Mouse (Mus musculus): ENCODE results near the gene Sirt7.

Gene Sirt7

GRCm38 (mm10) chr11:120641255-120641654, 16.2 kb upstream of the Sirt7 start:
- CTCF ChIA-PET, result no interaction called here

DNA sequence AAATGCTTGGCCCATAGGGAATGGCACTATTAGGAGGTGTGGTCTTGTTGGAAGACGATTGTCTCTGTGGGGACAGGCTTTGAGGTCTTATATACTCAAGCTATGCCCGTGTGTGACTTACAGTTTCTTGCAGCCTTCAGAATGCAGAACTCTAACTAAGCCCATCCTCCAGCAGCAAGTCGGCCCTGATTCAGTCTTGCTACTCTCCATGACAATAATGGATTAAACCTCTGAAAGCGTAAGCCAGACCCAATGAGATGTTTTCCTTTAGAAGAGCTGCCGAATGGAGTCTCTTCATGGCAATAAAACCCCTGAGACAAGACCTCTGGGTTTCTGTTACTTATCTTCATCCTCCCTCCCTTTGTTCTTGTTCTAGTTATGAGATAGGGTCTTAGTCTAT, 9.8 kb upstream of the Sirt7 start:
- CTCF ChIA-PET, result no interaction called here

GRCm38 (mm10) chr11:120633520-120634343, 8.7 kb upstream of the Sirt7 start, which contains the start of gene Mafg:
Gene Mafg, minus strand, starts transcription at chr11:120633600.
- CTCF ChIA-PET, result interaction anchor here (0.6 kb wide), 1 partner anchor 36 kb away, joined by 3 read pairs; the partner anchor contains the start of genes Alyref and Anapc11

GRCm38 (mm10) chr11:120632559-120633519, 7.8 kb upstream of the Sirt7 start:
- CTCF ChIA-PET, result no interaction called here

DNA sequence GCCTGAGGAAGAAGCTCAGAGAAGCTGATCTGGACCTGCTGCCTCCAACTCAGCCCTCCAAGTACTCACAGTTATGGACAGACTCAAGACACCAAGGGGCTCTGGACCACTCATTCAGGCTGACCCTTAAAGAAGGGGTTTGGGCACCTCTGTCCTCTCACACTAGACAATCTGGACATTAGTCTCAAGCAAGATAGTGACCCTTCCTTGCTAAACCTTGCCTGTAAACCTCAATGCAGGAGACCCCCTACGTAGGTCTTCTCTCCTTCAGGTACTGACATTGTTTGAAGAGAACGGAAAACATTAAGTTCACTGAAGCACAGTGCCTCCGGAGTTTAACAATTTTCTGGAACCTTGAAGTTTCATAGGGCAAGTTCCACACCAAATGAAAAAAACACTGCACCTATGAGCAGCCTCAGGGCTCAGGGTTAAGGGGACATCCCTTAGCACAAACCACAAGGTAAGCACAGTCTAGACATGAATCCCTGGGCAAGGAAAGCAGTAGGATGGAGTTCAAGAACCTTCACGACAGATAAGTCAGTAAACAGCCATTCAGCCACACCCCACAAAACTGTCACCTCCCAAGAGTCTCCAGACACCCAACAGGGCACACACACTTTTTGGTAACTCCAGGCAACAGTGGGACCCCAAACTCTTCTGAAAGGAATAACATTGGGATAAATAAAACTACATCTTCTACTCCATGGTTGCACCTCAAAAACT, 6.8 kb upstream of the Sirt7 start:
- CTCF ChIA-PET, result no interaction called here

DNA sequence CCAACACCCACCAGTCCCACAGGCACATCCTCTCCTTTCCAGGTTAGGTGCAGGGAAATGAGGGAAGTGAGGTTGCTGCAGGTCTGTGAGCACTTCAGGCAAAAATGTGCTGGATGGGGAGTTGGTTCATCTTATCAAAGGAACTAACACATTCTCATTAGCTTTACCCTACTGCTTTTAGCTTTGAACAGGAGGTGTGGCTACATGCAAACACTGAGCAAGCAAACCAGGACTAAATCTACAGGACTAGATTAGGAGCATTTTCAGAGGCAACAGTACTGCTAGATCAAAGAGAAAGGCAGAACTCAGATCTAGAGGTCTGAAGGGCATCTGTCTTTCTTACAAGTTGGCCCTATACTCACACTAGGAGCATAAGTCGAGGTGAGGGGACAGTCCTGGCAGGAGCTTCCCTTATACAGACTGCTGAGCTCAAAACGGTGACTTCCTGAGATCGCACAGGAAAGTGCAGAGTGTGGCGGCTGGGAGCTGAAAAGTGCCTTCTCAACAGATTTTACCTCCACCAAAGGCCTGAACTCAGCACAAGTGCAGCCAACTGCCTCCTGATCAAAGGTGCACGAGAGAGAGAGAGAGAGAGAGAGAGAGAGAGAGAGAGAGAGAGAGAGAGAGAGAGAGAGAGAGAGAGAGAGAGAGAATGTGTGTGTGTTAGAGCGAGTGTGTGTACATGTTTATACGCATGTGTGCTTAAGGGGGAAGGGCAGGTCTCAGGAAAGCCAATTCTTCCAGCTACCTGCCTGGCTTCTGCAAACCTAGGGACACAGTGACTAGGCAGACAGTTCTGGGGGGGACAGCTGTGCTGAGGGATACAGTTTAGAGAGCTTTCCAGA, 6.1 kb upstream of the Sirt7 start:
- CTCF ChIA-PET, result interaction anchor here (0.7 kb wide), 1 partner anchor 323 kb away, joined by 3 read pairs; no protein-coding TSS in a partner anchor

DNA sequence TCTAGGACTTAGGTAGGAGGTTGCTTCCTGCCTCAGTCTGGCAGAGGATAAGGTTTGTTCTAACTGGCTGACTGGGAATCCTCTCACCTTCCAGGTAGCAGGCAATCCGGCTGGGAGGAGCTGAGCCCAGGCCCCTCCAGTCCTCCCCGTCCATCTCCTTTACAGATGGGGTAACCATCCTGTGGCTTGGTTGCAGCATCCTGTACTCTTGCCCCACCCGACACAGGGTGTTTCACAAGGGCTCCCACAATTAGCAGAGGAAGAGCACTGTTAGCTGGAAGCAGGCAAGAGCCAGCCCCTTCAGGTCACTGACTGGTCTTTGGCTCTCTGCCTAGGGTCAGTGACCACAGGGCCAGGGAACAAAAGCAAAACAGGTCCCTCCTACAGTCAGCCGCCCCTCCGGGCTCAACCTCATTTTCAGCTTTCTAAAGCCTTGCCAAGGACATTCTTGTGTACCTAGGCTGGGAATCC, 5.4 kb upstream of the Sirt7 start:
- CTCF ChIA-PET, result no interaction called here

GRCm38 (mm10) chr11:120629911-120630310, 4.9 kb upstream of the Sirt7 start:
- CTCF ChIA-PET, result no interaction called here

DNA sequence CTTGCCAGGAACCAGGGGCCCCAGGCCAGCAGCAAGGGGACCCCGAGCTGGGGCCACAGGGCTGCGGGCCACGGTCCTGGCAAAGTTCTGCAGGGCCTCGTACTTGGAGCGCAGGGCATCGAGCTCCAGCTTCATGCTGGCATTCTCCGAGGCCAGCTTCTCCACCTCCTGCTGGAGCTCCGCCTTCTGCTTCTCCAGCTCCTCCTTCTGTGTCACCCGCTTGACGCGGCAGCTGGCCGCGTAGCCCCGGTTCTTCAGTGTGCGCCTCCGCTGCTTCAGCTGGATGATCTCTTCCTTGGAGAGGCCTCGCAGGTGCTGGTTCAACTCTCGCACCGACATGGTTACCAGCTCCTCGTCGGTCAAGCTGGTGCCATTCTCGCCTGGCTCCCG, 4.3 kb upstream of the Sirt7 start:
- CTCF ChIA-PET, result interaction anchor here (0.6 kb wide), 1 partner anchor 41 kb away, joined by 3 read pairs; no protein-coding TSS in a partner anchor

DNA sequence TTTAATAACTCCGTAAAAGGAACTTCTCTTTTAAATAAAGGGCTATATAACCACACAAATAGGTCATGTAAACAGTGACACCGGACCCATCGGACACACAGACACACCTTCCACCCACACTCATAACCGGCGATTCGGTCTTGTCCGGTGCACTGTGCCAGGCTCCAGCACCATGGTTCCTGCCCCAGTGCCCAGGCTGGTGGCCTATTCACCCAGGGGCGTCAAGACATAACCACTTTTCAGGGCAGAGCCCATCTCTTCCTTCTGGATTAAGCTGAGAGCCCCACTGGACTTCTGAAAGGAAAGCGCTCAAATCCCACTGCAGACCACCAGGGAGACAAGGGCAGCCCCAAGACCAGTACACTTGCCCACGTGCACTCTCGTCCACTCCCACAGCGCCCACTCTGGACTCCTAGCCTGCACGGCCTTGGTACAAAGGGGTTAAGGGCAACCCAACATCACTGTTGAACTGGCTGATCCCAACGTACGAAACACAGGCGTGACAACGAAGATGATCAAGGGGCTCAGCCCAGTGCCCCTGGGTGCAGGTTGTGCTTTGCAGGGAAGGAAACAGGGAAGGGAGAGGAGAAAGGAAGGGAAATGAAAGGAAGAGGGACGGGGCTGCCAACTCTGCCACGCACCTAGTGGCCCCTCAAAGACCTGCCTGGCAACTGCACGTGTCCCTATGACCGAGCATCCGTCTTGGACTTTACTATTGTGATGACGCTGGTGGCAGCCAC, 3.7 kb upstream of the Sirt7 start:
- CTCF ChIA-PET, result interaction anchor here (0.6 kb wide), 1 partner anchor 42 kb away, joined by 3 read pairs; no protein-coding TSS in a partner anchor

GRCm38 (mm10) chr11:120627468-120628300, 2.6 kb upstream of the Sirt7 start:
- CTCF ChIA-PET, result no interaction called here

DNA sequence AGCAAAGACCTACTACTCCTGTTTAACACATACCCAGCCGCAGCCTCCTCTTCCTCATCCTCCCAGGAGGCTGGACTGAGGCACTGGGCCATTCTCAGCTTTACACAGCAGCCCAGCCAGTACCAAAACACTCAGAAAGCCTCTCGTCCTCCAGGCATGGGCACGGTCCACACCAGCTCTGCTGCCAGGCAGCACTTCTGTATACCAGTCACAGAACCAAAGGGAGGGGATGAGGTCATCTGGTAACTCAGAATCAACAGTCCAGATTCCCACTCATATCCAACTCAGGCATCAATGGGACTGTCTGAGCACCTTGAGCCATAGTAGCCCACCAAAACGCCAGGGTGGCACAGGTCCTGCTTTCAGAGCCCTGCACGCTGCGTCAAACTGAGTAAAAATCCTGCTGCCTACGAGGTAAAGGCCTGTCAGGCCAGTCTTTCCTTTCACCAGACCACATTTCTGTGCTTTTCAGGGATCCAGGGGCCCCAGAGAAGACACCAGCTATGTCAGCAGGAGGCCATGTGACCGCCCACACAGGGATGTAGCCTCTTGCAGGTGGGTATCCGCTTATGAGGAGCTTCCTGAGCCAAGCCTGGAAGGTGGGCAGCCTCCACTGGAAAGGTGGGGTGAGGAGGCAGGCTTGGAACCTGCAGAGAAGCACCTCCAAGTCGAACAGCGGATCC, 1.9 kb upstream of the Sirt7 start:
- CTCF ChIA-PET, result interaction anchor here (0.6 kb wide), 1 partner anchor 52 kb away, joined by 16 read pairs; no protein-coding TSS in a partner anchor

GRCm38 (mm10) chr11:120624680-120625111, 344 bp downstream of the Sirt7 start:
- CTCF ChIA-PET, result interaction anchor here (1.1 to 1.2 kb wide), 2 partner anchors 27 to 305 kb away, joined by 3 to 4 read pairs; no protein-coding TSS in a partner anchor

GRCm38 (mm10) chr11:120623961-120624679, 920 bp downstream of the Sirt7 start:
- CTCF ChIA-PET, result interaction anchor here (0.6 to 1.2 kb wide), 6 partner anchors 27 to 305 kb away, joined by 3 to 7 read pairs (median 3); partner anchors contain the start of gene Aspscr1

GRCm38 (mm10) chr11:120622805-120623204, 2.2 kb downstream of the Sirt7 start:
- CTCF ChIA-PET, result interaction anchor here (0.6 to 1.7 kb wide), 4 partner anchors 36 to 113 kb away, joined by 3 to 7 read pairs (median 5); partner anchors contain the start of gene Rac3

- CTCF ChIA-PET, result no interaction called here
Observed at GRCm38 (mm10) chr11:120620195-120620594, 4.8 kb downstream of the Sirt7 start.
